Mouse (Mus musculus): Measurements from ENCODE around the gene Pigo. TPM values are rescaled to one million over a fixed set of nuclear protein-coding genes. Genes with fewer than 3 reads are reported as not detected.
A peak's percentile ranks its signal among the peaks of the same experiment; 100 is the strongest.

Gene Pigo
- polyA plus RNA-seq, 1 experiment from 2014 or later: 22.5 TPM

- H3K4me2 ChIP-seq: peak overlapping the region; percentile 96
- peak; percentile 95 for DNase-seq (ENCODE audit: low spot score)
- H3K4me3 ChIP-seq (ENCODE audit: low read depth, low read length): peak overlapping the region; percentile 64
- no peaks in the 10 kb centered on the region for H3K9me3 ChIP-seq (ENCODE audit: control insufficient read depth, low read length)
- peak overlapping the region; percentile 66 for H3K9ac ChIP-seq (ENCODE audit: low read depth, low read length)
- peak overlapping the region; percentile 82 for H3K27ac ChIP-seq (ENCODE audit: low read depth, low read length)
- no peaks in the 10 kb centered on the region for H3K27me3 ChIP-seq (replicated peaks; ENCODE audit: control insufficient read depth, insufficient read depth, low read length)
- 0% methylated on average over 25 of the region's 25 CpGs for WGBS
- peak; percentile 95 for ATAC-seq (replicated peaks; ENCODE audit: low FRiP score)
- H3K4me1 ChIP-seq (replicated peaks; ENCODE audit: control insufficient read depth, insufficient read depth, low read length): peaks cover 64% of the 10 kb centered on the region
- peaks cover 5% of the 10 kb centered on the region; the same call in 1 of the 2 replicates for H3K36me3 ChIP-seq (ENCODE audit: control insufficient read depth, insufficient read depth, low read length)
Measured at GRCm38 (mm10) chr4:43040114-43040572, 14.5 kb upstream of the Pigo start.

DNA sequence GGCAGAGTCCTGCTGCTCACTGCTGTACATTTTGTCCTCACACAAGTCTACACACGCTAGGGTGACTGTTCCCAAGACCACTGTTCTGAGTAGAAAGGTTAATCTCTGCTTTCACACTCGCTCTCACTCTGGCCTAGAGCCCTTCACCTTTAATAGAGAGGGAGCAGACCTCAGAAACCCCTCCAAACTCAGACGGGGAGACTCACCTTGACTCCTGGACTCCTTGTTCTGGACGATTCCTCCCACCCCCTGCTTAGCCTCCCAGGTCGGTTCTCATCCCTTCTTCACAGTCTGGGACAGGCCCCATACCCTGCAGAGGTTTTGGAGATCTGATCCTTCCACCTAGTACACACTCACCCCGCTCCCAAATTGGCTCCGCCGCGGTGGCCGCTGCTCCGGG is 14.0 kb upstream of the Pigo start:
- ATAC-seq (replicated peaks; ENCODE audit: low FRiP score) (peak; percentile 8; the same call in 1 of the 2 replicates), DNase-seq (ENCODE audit: low spot score) (no peak)
- H3K9ac ChIP-seq (ENCODE audit: low read depth, low read length): peak overlapping the region; percentile 66
- H3K4me3 ChIP-seq (ENCODE audit: low read depth, low read length): peak overlapping the region; percentile 64
- H3K27me3 ChIP-seq (replicated peaks; ENCODE audit: control insufficient read depth, insufficient read depth, low read length): no peaks in the 10 kb centered on the region
- H3K4me1 ChIP-seq (replicated peaks; ENCODE audit: control insufficient read depth, insufficient read depth, low read length): peaks cover 58% of the 10 kb centered on the region
- no peaks in the 10 kb centered on the region for H3K9me3 ChIP-seq (ENCODE audit: control insufficient read depth, low read length)
- peak overlapping the region; percentile 82 for H3K27ac ChIP-seq (ENCODE audit: low read depth, low read length)
- peaks cover 5% of the 10 kb centered on the region; the same call in 1 of the 2 replicates for H3K36me3 ChIP-seq (ENCODE audit: control insufficient read depth, insufficient read depth, low read length)
- peak overlapping the region; percentile 96 for H3K4me2 ChIP-seq
- 8% methylated on average over 11 of the region's 11 CpGs for WGBS

DNA sequence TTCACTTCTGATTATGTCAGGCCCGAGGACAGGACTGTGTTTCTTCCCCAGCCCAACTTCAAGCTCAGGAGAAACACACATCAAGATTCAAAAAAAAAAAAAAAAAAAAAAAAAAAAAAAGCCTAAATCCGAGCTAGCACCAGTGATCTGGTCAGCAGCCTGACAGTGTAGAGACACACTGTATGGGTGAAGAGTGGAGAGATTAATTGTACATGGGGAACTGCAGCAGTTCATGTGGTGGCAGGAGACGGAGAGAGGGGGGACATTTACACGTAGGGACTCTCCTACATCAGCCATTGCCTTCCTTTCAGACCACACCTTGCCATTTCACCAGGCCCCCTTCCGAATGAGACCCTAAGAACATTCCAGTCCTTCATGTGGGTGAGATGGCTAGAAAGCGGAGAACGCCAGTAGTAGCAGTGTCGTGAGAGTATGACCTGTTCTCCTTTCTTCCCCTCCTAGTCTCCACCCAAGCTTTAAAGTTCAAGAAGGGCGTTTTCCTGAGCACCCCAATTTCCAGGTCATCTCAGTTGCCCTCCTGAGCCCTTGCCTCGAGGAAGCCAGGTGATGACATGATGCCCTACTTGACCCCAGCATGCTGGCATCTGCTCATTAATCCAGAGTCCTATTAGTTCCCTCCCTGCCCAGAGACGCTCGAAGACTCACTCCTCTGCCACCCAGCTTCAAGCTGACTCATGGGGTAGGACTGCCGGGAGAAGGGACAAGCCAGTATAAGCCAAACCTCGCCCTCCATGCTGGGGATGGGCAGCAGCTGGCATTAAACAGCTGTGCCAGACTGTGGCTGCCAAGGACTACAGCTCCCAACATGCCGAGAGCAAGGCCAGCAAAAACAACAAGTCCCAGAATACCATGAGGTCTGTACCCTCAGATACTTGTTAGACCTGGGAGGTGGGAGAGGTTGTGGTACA is 13.2 kb upstream of the Pigo start:
- peak overlapping the region; percentile 64 for H3K4me3 ChIP-seq (ENCODE audit: low read depth, low read length)
- peak overlapping the region; percentile 82 for H3K27ac ChIP-seq (ENCODE audit: low read depth, low read length)
- H3K27me3 ChIP-seq (replicated peaks; ENCODE audit: control insufficient read depth, insufficient read depth, low read length): no peaks in the 10 kb centered on the region
- H3K9ac ChIP-seq (ENCODE audit: low read depth, low read length): peak overlapping the region; percentile 66
- peak overlapping the region; percentile 96 for H3K4me2 ChIP-seq
- H3K4me1 ChIP-seq (replicated peaks; ENCODE audit: control insufficient read depth, insufficient read depth, low read length): peaks cover 51% of the 10 kb centered on the region
- DNase-seq (ENCODE audit: low spot score): no peak
- WGBS: 44% methylated on average over 15 of the region's 15 CpGs
- H3K9me3 ChIP-seq (ENCODE audit: control insufficient read depth, low read length): no peaks in the 10 kb centered on the region
- no peak for ATAC-seq (replicated peaks; ENCODE audit: low FRiP score)
- H3K36me3 ChIP-seq (ENCODE audit: control insufficient read depth, insufficient read depth, low read length): peaks cover 5% of the 10 kb centered on the region; the same call in 1 of the 2 replicates

DNA sequence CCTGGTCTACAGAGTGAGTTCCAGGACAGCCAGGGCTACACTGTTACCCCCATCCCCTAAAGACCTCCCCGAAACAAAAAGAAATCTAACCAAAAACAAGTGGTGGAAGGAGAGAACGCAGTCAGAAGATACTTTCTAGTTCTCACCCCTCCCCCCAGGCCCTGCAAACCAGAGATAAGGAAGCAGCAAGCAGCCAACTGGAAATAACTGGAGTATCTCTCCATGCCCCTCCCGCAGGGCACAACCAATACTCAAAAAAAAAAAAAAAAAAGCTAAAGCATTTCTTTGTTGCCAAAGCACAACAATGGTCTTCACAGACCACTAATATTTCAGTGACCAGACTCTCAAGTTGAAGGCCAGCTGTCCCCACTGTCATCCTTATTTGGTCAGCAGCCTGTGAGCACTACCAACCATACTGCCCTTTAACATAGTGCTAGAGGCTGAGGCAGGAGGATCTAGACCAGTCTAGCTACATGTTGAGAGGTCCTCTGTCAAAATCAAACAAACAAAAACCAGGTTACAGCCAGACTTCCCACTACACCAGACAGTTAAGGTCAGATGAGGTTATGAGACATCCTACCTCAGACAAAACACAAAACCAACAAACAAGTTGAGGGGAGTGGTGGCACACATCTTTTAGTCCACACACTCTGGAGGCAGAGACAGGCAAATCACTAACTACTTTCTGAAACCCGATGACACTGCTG is 12.4 kb upstream of the Pigo start:
- 30% methylated on average over 4 of the region's 4 CpGs for WGBS
- peak overlapping the region; percentile 96 for H3K4me2 ChIP-seq
- peak; percentile 70 for DNase-seq (ENCODE audit: low spot score)
- peak overlapping the region; percentile 38 for H3K9ac ChIP-seq (ENCODE audit: low read depth, low read length)
- H3K4me3 ChIP-seq (ENCODE audit: low read depth, low read length): peak overlapping the region; percentile 64
- H3K4me1 ChIP-seq (replicated peaks; ENCODE audit: control insufficient read depth, insufficient read depth, low read length): peaks cover 43% of the 10 kb centered on the region
- H3K27me3 ChIP-seq (replicated peaks; ENCODE audit: control insufficient read depth, insufficient read depth, low read length): no peaks in the 10 kb centered on the region
- H3K9me3 ChIP-seq (ENCODE audit: control insufficient read depth, low read length): no peaks in the 10 kb centered on the region
- peak overlapping the region; percentile 82 for H3K27ac ChIP-seq (ENCODE audit: low read depth, low read length)
- H3K36me3 ChIP-seq (ENCODE audit: control insufficient read depth, insufficient read depth, low read length): peaks cover 5% of the 10 kb centered on the region; the same call in 1 of the 2 replicates
- peak; percentile 68 for ATAC-seq (replicated peaks; ENCODE audit: low FRiP score)

- no peak for DNase-seq (ENCODE audit: low spot score)
- peaks cover 46% of the 10 kb centered on the region for H3K4me1 ChIP-seq (replicated peaks; ENCODE audit: control insufficient read depth, insufficient read depth, low read length)
- H3K36me3 ChIP-seq (ENCODE audit: control insufficient read depth, insufficient read depth, low read length): peaks cover 5% of the 10 kb centered on the region; the same call in 1 of the 2 replicates
- 80% methylated on average over 10 of the region's 10 CpGs for WGBS
- no peak overlapping the region for H3K4me3 ChIP-seq (ENCODE audit: low read depth, low read length)
- H3K9me3 ChIP-seq (ENCODE audit: control insufficient read depth, low read length): no peaks in the 10 kb centered on the region
- no peak for ATAC-seq (replicated peaks; ENCODE audit: low FRiP score)
- H3K27me3 ChIP-seq (replicated peaks; ENCODE audit: control insufficient read depth, insufficient read depth, low read length): no peaks in the 10 kb centered on the region
- 0 out of 2 replicates have a peak overlapping the region, but pooled peaks have one; percentile 20 for H3K9ac ChIP-seq (ENCODE audit: low read depth, low read length)
- peak overlapping the region; percentile 96; the same call in 1 of the 2 replicates for H3K4me2 ChIP-seq
- no peak overlapping the region for H3K27ac ChIP-seq (ENCODE audit: low read depth, low read length)
Measured at GRCm38 (mm10) chr4:43036356-43036755, 10.7 kb upstream of the Pigo start.

GRCm38 (mm10) chr4:43035851-43036250 is 10.2 kb upstream of the Pigo start:
- H3K9me3 ChIP-seq (ENCODE audit: control insufficient read depth, low read length): no peaks in the 10 kb centered on the region
- DNase-seq (ENCODE audit: low spot score) (no peak), ATAC-seq (replicated peaks; ENCODE audit: low FRiP score) (no peak)
- H3K9ac ChIP-seq (ENCODE audit: low read depth, low read length): no peak overlapping the region
- H3K27ac ChIP-seq (ENCODE audit: low read depth, low read length): no peak overlapping the region
- H3K36me3 ChIP-seq (ENCODE audit: control insufficient read depth, insufficient read depth, low read length): peaks cover 5% of the 10 kb centered on the region; the same call in 1 of the 2 replicates
- no peak overlapping the region for H3K4me2 ChIP-seq
- peaks cover 43% of the 10 kb centered on the region for H3K4me1 ChIP-seq (replicated peaks; ENCODE audit: control insufficient read depth, insufficient read depth, low read length)
- 88% methylated on average over 6 of the region's 6 CpGs for WGBS
- H3K27me3 ChIP-seq (replicated peaks; ENCODE audit: control insufficient read depth, insufficient read depth, low read length): no peaks in the 10 kb centered on the region
- H3K4me3 ChIP-seq (ENCODE audit: low read depth, low read length): no peak overlapping the region

- Histone ChIP-seq H3K27ac (ENCODE audit: low read depth, low read length) (no peak overlapping the region), H3K4me1 (replicated peaks; ENCODE audit: control insufficient read depth, insufficient read depth, low read length) (peaks cover 39% of the 10 kb centered on the region), H3K36me3 (ENCODE audit: control insufficient read depth, insufficient read depth, low read length) (peaks cover 17% of the 10 kb centered on the region)
Measured at GRCm38 (mm10) chr4:43033481-43033880, 7.9 kb upstream of the Pigo start.

DNA sequence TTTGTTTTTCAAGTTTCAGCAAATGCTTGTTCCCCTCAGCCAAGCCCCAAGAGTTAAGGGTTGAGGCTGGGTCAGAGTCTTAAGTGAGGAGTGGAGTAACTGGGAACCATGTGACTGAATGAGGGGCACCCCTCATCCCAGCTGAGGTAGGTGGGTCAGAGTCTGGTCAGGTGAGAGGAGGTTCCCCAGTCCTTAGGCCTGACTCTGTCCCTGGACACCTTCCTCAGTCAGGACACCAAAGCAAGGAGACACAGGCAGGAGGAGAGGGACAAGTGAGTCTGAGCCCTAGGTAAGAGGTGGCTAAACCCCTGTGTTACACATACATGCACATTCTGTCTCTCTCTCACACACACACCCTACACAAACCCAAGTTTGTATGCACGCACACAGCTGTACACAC is 6.9 kb upstream of the Pigo start:
- H3K27me3 ChIP-seq (replicated peaks; ENCODE audit: control insufficient read depth, insufficient read depth, low read length): no peaks in the 10 kb centered on the region
- no peaks in the 10 kb centered on the region for H3K9me3 ChIP-seq (ENCODE audit: control insufficient read depth, low read length)
- no peak for DNase-seq (ENCODE audit: low spot score)
- H3K4me2 ChIP-seq: no peak overlapping the region
- ATAC-seq (replicated peaks; ENCODE audit: low FRiP score): no peak
- peaks cover 25% of the 10 kb centered on the region for H3K36me3 ChIP-seq (ENCODE audit: control insufficient read depth, insufficient read depth, low read length)
- no peak overlapping the region for H3K9ac ChIP-seq (ENCODE audit: low read depth, low read length)
- no peak overlapping the region for H3K27ac ChIP-seq (ENCODE audit: low read depth, low read length)
- H3K4me3 ChIP-seq (ENCODE audit: low read depth, low read length): no peak overlapping the region
- H3K4me1 ChIP-seq (replicated peaks; ENCODE audit: control insufficient read depth, insufficient read depth, low read length): peaks cover 29% of the 10 kb centered on the region
- WGBS: 75% methylated on average over 1 of the region's 1 CpGs

More at GRCm38 (mm10) chr4:43033481-43033880, 7.9 kb upstream of the Pigo start:
- H3K27me3 ChIP-seq (replicated peaks; ENCODE audit: control insufficient read depth, insufficient read depth, low read length): no peaks in the 10 kb centered on the region
- DNase-seq (ENCODE audit: low spot score) (no peak), ATAC-seq (replicated peaks; ENCODE audit: low FRiP score) (no peak)
- H3K4me3 ChIP-seq (ENCODE audit: low read depth, low read length): no peak overlapping the region
- H3K9me3 ChIP-seq (ENCODE audit: control insufficient read depth, low read length): no peaks in the 10 kb centered on the region
- no peak overlapping the region for H3K4me2 ChIP-seq
- 85% methylated on average over 14 of the region's 14 CpGs for WGBS
- no peak overlapping the region for H3K9ac ChIP-seq (ENCODE audit: low read depth, low read length)

All from liver, embryonic 11.5 days (tissue).